Mouse (Mus musculus) adrenal gland, adult 8-10 months (tissue): ENCODE data around the gene Bglap3. TPM values are rescaled to one million over a fixed set of nuclear protein-coding genes. Genes with fewer than 3 reads are reported as not detected.
"Not testable (repeated sequence)": the region's sequence is repeated elsewhere in the genome, so short reads cannot be mapped to it uniquely, and the experiment has no call there.

ENCODE experiments used
- DNase-seq: peaks from one replicate; pipeline ENCODE4 v3.0.0; 2022
- total RNA-seq, 4 experiments: library from RNA; stranded (reverse); gene quantifications; 2 replicates each; pipeline ENCODE4 v1.2.4; 2022

Bglap3 gene
- total RNA-seq, 4 experiments from 2014 or later, result 0.89 to 1.9 (median 1.3) TPM; not detected in 1

GRCm38 (mm10) chr3:88376644-88377043, 4.1 kb upstream of the Bglap3 start:
- not testable (repeated sequence) for DNase-seq

GRCm38 (mm10) chr3:88375750-88376626, 3.4 kb upstream of the Bglap3 start:
- not testable (repeated sequence) for DNase-seq

- not testable (repeated sequence) for DNase-seq
Observed at GRCm38 (mm10) chr3:88368511-88368910, 4.0 kb downstream of the Bglap3 start.

DNA sequence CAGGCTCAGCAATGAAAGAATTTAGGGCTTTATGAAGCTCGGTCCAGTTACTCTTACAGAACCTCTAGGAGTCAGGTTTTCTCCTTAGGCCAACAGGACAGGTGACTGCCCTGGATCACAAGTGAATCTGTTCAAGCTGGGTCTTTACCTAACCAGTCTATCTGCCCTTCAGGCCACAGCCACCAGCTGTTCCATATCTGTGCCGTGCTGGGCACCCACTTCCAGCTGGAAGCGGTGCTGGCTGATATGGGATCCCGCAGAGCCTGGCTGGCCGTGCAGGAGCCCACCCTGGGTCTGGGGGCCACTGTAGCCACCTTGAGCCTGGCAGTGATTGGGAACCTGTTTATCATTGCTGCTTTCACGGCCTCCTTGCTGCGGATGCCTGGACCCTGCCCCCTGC, 5.0 kb downstream of the Bglap3 start:
- DNase-seq, result not testable (repeated sequence)

GRCm38 (mm10) chr3:88366830-88367428, 5.6 kb downstream of the Bglap3 start:
- not testable (repeated sequence) for DNase-seq

GRCm38 (mm10) chr3:88365705-88366361, 6.7 kb downstream of the Bglap3 start:
- DNase-seq, result no peak

DNA sequence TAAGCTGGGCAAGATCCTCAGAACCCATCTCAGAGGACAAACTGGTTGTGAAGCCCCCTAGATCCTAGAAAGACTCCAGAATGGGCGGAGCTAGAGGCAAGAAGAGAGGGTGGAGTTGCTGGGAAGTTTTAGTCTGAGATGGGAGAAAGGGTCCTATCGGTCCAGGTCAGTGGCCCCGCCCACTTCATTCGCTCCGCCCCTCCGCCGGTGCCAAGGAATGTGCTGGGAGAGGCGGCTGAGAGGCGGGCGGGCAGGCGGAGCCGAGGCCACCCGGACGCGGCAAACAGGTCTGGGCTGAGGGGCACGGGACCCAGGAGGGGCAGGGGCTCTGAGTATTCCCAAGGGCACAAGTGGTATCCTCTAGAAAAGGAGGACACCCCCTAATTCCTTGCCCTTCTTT, 8.2 kb downstream of the Bglap3 start, which contains the start of gene Paqr6:
TSS of gene Paqr6 (plus strand) at position 248 of the 400 bp plus-strand sequence.
- DNase-seq, result peak; percentile 37

- DNase-seq, result no peak
Observed at GRCm38 (mm10) chr3:88363700-88364099, 8.8 kb downstream of the Bglap3 start.

DNA sequence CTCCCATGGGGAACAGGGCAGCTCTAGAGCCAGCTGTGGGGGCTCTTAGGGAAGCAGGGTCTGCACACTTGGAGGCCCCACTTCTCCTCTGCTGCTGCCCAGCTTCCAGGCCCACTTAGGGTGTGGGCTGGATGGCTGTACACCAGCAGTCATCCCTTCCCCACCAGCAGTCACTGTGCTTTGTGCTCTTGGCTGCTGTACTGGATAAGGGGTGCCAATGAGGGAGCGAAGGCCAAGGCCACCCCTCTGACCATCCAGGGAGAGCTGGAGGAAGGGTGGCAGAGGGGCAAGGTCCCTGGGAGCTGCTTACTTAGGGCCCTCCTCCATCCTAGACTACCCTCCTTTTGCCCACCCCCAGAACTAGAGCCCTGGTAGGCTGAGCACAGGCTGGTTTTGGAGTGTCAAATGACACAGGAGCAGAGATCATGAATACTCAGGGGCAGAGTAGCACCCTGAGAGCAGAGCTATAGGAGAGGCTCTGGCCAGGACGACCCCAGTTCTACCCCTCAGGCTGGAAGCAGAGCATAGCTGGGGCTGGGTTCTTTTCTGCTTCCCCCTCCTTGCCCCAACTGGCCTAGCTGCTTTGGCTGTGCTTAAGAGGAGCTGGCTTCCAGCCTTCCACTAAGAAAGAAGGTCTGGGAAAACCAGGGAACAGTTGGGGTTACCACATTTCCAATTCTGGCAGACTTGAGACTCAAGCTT, 10.8 kb downstream of the Bglap3 start:
- no peak for DNase-seq

DNA sequence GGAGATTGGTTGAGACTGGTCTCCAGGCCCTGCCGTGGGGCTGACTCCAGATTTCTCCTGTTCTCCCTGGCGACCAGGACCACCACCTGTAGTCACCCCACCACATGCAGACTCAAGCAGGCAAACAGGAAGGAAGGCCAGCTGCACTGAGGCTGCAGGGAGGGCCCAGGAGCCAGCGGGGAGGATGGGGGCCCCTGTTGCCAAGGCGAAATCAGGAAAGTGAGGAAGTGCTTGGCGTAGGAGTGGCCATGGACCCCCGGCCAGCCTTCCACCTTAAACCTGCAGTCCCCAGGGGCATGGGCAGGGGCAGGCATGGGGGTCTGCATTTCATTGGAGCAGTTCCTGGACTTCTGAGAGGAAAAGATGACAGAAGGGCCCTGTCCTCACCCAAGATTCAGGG, 11.4 kb downstream of the Bglap3 start:
- no peak for DNase-seq

DNA sequence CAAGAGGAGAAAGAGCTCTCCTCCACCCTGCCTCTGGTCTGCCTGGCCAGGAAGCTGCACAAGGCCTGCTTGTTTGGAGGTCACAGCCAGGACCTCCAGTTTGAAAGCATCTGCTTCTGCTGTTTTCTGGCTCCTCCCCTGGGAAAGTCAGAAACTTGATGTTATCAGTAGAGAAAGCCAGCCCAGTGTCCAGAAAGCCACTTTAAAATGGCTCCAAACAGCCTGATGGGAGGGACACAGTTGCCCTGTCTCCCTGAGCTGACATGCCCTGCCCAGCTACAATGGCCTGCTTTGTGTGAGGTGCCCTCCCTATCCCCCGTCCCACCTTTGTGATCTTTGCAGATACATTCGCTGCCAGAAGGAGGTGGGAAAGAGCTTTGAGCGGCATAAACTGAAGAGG, 12.6 kb downstream of the Bglap3 start:
- no peak for DNase-seq

- no peak for DNase-seq
Observed at GRCm38 (mm10) chr3:88359584-88359983, 13.0 kb downstream of the Bglap3 start.

GRCm38 (mm10) chr3:88354396-88355165, 18.0 kb downstream of the Bglap3 start:
- peak; percentile 61 for DNase-seq

DNA sequence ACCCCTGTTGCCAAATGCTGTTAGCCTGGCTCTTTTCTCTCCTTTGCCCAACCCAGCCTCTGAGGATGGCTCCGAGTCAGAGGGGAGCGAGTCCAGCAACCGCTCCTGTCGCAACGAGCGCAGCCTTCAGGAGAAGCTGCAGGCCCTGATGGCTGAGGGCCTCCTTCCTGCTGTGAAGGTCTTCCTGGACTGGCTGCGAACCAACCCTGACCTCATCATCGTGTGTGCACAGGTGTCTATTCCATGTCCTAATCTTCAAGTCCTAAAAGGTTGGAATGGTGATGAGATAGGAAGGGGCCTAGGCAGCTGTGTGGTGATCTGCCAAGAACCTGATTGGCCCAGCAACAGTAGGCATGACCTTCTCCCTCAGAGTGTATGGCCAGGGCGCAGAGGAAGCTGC, 19.6 kb downstream of the Bglap3 start:
- no peak for DNase-seq

DNA sequence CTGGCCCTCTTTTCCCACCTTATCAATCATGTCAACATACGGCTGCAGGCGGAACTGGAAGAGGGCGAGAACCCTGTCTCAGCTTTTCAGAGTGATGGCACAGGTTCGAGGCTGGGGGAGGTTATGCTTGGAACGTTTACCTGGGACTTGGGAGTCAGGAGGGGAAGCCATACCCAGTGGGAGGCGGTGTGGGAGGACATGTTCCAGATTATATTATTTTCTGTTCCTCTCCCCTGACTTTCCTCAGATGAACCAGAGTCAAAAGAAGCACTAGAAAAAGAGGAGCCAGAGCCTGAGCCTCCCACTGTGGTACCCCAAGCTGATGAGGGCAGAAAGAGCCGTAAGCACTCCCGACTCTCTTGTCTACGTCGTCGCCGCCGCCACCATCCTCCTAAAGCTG, 21.8 kb downstream of the Bglap3 start:
- DNase-seq, result no peak

DNA sequence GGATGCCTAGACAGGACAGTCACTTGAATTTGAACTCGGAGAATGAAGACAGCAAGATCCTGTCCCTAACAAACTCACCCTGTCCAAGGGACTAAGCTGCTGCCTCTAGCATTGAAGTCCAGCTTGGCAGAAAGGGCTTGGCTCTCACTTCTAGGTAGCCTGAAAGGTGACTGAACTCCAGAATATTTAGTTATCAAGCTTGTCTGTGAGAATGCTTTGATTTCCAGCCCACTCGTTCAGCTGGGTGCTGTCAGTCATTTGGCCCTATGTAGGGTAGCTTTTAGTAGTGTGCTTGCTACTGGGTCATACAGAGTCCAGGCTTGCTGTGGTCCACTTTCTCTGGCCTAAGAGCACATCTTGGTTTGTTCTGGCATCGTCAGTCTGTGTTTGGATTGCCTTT, 33.5 kb downstream of the Bglap3 start:
- no peak for DNase-seq

DNA sequence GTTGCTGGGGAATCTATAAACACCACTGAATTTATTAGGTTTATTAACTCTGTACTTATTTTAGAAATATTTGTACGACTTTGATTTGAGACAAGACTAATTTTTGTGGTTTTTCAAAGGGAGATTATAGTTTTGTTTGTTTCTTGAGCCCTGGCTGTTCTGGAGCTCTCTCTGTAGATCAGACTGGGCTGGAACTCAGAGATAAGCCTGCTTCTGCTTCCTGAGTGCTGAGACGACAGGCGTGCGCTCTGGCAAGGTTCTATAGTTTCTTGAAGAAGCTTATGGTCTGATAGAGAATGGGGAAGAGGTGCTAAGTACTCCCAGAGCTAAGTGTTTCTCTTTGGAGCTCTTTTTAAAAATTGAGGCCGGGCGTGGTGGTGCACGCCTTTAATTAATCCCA, 34.2 kb downstream of the Bglap3 start:
- DNase-seq, result no peak

GRCm38 (mm10) chr3:88337367-88338020, 35.0 kb downstream of the Bglap3 start:
- DNase-seq, result no peak

- peak; percentile 95 for DNase-seq
Observed at GRCm38 (mm10) chr3:88336058-88337013, 36.2 kb downstream of the Bglap3 start, which contains the start of the genes Tmem79 and Smg5. Gene Tmem79, minus strand, starts transcription at chr3:88336148. Gene Smg5, plus strand, starts transcription at chr3:88336260.
